Mouse (Mus musculus) bone marrow, adult 2 months (tissue): ENCODE data around the gene Polr3g.

Experiments
- CTCF ChIP-seq: fragments of 200-500 bp; IDR thresholded peaks from 2 replicates; pipeline ENCODE4 v1.5.1; 2011; ENCODE audit warnings: low read length, control low read depth; ENCODE audit not compliant: control insufficient read depth, insufficient read depth
- POLR2A ChIP-seq: fragments of 200-500 bp; IDR thresholded peaks from 2 replicates; pipeline ENCODE4 v1.6.1; 2011; ENCODE audit warnings: low read depth, mild to moderate bottlenecking, control low read depth, low read length, borderline replicate concordance; ENCODE audit not compliant: control insufficient read depth

DNA sequence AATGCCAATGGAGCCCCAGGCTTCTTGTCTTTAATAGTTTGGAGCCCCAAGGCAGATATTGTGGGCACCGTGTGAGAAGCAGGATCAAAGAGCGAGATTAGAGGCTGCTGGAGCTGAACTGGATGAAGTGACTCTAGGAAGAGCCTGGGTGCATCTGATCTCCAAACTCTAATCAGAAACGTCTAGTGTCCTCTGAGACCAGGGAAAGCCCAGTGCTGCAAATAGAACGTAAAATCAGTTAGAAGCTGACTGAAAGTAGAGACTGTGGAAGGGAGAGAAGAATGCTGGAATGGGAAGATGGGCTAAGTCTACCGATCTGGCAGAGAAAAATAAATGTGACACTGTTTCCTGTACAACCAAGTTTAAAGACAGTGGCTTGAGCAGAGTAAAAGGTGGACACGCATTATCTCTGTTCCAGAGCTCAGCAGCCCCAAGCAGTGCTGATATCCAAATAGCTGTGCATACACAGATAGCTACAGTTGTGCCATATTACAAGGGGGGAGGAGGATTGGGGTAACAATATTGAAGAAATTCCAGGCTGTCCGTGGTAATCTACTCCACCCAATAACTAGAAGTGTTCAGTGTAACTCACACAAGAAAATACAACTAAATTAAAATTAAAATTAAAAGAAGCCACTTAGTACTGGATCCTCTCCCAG, 68.2 kb downstream of the Polr3g start:
- TF ChIP-seq POLR2A, result no peak
- no peak for TF ChIP-seq CTCF
